Mouse (Mus musculus): ENCODE results near the gene Gja8. TPM values are rescaled to one million over a fixed set of nuclear protein-coding genes. Genes with fewer than 3 reads are reported as not detected.

The Gja8 gene
- total RNA-seq (2018; cell fraction: chromatin; rRNA removed): not detected
- total RNA-seq (2018; cell fraction: cytosol; rRNA removed): not detected
- total RNA-seq (2018; cell fraction: nucleus; rRNA removed): not detected
- polyA plus RNA-seq (2018): not detected in 3 replicates

DNA sequence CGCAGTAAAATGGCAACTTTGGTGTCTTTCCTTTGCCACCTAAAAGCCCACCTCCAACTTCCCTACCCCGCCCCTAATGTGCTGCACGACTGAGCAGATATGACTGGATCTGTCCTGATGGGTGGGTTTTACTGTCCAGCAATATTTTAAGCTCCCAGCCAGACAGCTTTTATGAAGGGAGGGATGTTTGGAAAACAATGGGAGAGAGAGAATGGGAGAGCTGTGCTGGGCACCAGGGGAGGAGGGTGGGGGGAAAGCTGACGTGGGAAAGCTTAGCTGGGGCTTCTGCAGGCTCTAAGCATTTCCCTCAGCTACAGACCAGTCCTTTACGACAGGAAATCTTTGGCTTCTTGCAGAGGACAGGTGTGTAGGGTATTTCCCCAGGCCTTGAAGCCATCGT lies at the start of gene Gja8:
TSS of gene Gja8 (minus strand) at position 101 of the 400 bp plus-strand sequence.
- H3K36me3 ChIP-seq (ENCODE audit: inconsistent target): no peaks in the 10 kb centered on the region
- H3K79me2 ChIP-seq (ENCODE audit: inconsistent target): no peaks in the 10 kb centered on the region
- WGBS (ENCODE audit: missing documents): 65% methylated on average over 6 of the region's 6 CpGs
- no peak within 1 kb of the TSS for H3K27ac ChIP-seq
- H3K4me3 ChIP-seq (ENCODE audit: inconsistent target): no peak within 1 kb of the TSS

- Histone ChIP-seq H3K36me3 (ENCODE audit: inconsistent target) (no peaks in the 10 kb centered on the region), H3K4me3 (ENCODE audit: inconsistent target) (no peak overlapping the region), H3K79me2 (ENCODE audit: inconsistent target) (no peaks in the 10 kb centered on the region), H3K27ac (no peak overlapping the region)
- 92% methylated on average over 7 of the region's 7 CpGs for WGBS (ENCODE audit: missing documents)
These were observed 48.6 kb upstream of the Gja8 start for GRCm38 (mm10) chr3:96974467-96974866.

GRCm38 (mm10) chr3:96970986-96971385 lies 45.2 kb upstream of the Gja8 start:
- Histone ChIP-seq H3K79me2 (ENCODE audit: inconsistent target) (no peaks in the 10 kb centered on the region), H3K36me3 (ENCODE audit: inconsistent target) (no peaks in the 10 kb centered on the region), H3K4me3 (ENCODE audit: inconsistent target) (no peak overlapping the region), H3K27ac (no peak overlapping the region)
- 57% methylated on average over 7 of the region's 7 CpGs for WGBS (ENCODE audit: missing documents)

GRCm38 (mm10) chr3:96963088-96964034 lies 37.5 kb upstream of the Gja8 start:
- WGBS (ENCODE audit: missing documents): 87% methylated on average over 12 of the region's 12 CpGs
- H3K36me3 ChIP-seq (ENCODE audit: inconsistent target): no peaks in the 10 kb centered on the region
- no peak overlapping the region for H3K4me3 ChIP-seq (ENCODE audit: inconsistent target)
- H3K27ac ChIP-seq: no peak overlapping the region
- H3K79me2 ChIP-seq (ENCODE audit: inconsistent target): no peaks in the 10 kb centered on the region

- Histone ChIP-seq H3K36me3 (ENCODE audit: inconsistent target) (no peaks in the 10 kb centered on the region), H3K4me3 (ENCODE audit: inconsistent target) (no peak overlapping the region), H3K27ac (no peak overlapping the region), H3K79me2 (ENCODE audit: inconsistent target) (no peaks in the 10 kb centered on the region)
- 3% methylated on average over 8 of the region's 8 CpGs for WGBS (ENCODE audit: missing documents)
These were observed 34.8 kb upstream of the Gja8 start for GRCm38 (mm10) chr3:96960597-96960996.

DNA sequence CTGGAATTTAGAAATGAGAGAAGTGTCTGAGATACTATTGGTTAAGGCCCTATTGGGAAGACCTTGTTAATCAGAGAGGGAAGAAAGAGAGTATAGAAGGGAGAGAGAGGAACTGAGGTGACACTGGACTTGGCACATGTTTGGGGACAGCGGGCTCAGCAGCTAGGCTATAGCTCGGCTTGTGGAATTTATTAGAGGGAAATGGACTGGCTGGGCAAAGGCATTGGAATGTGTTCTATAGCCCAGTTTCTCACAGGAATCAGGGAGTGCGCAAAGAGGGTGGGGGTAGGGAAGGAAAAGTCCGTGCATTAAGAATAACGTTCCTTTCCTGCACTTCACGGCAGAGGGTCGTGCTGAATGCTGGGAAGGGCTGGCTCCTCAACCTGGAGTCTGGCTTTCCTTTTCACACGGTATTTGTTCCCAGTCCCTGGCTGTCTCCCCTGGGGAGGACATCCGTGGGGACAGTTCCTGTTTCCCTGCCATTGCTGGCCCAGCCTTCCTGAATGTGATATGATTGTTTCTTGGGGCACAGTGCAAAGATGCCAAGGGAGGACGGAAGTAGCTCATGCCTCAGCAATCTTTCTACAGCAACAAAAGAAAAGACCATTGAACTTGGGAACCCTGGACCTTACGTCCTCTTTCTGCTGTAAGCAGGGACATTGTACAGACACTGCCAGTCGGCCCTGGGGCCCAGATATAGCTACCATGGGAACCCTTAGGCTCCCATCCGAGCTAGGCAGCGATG lies 27.8 kb upstream of the Gja8 start:
- Histone ChIP-seq H3K36me3 (ENCODE audit: inconsistent target) (no peaks in the 10 kb centered on the region), H3K27ac (no peak overlapping the region)
- WGBS (ENCODE audit: missing documents): 63% methylated on average over 14 of the region's 14 CpGs

DNA sequence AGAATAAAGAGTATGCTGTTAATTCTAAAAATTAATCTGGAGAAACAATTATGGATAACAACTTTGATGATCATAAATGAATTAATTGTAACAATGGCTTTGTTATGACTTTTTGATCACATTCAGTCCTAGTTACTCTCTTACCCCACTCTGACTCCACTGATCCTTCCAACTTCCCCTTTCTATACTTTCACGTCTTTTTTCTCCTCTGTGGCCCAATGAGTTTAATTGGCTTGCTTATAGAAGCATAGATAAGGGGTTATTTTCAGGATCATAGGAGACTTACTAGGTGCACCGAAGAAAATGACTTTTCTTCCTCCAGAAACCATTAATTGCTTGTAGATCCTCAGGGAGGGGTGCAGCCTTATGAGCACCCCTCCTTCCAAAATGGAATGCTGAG lies 16.9 kb upstream of the Gja8 start:
- Histone ChIP-seq H3K36me3 (ENCODE audit: inconsistent target) (no peaks in the 10 kb centered on the region), H3K27ac (no peak overlapping the region), H3K79me2 (ENCODE audit: inconsistent target) (no peaks in the 10 kb centered on the region), H3K4me3 (ENCODE audit: inconsistent target) (no peak overlapping the region)
- WGBS (ENCODE audit: missing documents): 35% methylated on average over 2 of the region's 2 CpGs

More for the DNA sequence above, 27.8 kb upstream of the Gja8 start:
- Histone ChIP-seq H3K79me2 (ENCODE audit: inconsistent target) (no peaks in the 10 kb centered on the region), H3K4me3 (ENCODE audit: inconsistent target) (no peak overlapping the region)

DNA sequence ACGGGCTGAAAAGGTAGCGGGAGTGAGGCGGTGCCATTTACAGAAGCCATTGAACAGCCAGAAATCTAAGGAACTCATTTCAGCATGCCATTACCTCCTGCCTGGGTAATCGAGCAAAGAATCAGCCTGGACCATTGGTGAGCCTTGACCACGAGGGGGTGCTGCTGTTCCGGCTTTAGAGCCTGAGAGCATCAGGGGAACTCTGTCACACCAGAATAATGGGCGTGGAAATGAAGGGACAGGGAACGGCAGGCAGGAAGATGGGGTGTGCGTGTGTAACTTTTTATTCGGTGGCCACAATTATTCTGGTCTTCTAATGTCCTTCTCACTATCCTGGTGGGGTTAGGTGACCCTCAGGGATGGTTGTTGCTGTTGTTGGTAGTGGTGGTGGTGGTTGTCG lies 12.9 kb upstream of the Gja8 start:
- 11% methylated on average over 11 of the region's 11 CpGs for WGBS (ENCODE audit: missing documents)
- Histone ChIP-seq H3K79me2 (ENCODE audit: inconsistent target) (no peaks in the 10 kb centered on the region), H3K27ac (no peak overlapping the region), H3K4me3 (ENCODE audit: inconsistent target) (no peak overlapping the region), H3K36me3 (ENCODE audit: inconsistent target) (no peaks in the 10 kb centered on the region)

- no peaks in the 10 kb centered on the region for H3K79me2 ChIP-seq (ENCODE audit: inconsistent target)
- H3K36me3 ChIP-seq (ENCODE audit: inconsistent target): no peaks in the 10 kb centered on the region
- 50% methylated on average over 5 of the region's 5 CpGs for WGBS (ENCODE audit: missing documents)
- H3K27ac ChIP-seq: no peak overlapping the region
- no peak overlapping the region for H3K4me3 ChIP-seq (ENCODE audit: inconsistent target)
These were observed 11.8 kb upstream of the Gja8 start for GRCm38 (mm10) chr3:96937606-96938005.

GRCm38 (mm10) chr3:96936241-96936640 lies 10.4 kb upstream of the Gja8 start:
- 7% methylated on average over 6 of the region's 6 CpGs for WGBS (ENCODE audit: missing documents)
- Histone ChIP-seq H3K36me3 (ENCODE audit: inconsistent target) (no peaks in the 10 kb centered on the region), H3K79me2 (ENCODE audit: inconsistent target) (no peaks in the 10 kb centered on the region), H3K27ac (no peak overlapping the region), H3K4me3 (ENCODE audit: inconsistent target) (no peak overlapping the region)

GRCm38 (mm10) chr3:96931261-96931681 lies 5.5 kb upstream of the Gja8 start:
- Histone ChIP-seq H3K36me3 (ENCODE audit: inconsistent target) (no peaks in the 10 kb centered on the region), H3K79me2 (ENCODE audit: inconsistent target) (no peaks in the 10 kb centered on the region), H3K27ac (no peak overlapping the region), H3K4me3 (ENCODE audit: inconsistent target) (no peak overlapping the region)
- WGBS (ENCODE audit: missing documents): 73% methylated on average over 5 of the region's 5 CpGs

DNA sequence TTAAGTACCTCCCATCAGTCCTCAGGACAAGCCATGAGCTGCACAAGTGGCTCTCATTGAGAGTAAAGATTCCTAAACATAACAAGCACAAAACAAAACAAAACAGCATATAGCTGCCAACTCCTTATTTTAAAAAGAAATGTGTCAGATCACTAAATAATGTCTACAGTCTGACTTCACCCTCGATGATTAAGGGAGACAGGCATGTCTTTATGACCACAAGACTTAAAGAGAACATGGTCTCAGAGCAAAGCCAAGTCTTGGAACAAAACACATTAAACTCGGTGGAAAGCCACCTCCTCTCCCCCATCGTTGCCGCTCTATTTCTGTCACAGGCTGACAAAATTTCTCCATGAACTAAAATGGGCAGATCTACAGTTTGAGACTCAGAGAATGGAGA lies 1.2 kb downstream of the Gja8 start:
- Histone ChIP-seq H3K79me2 (ENCODE audit: inconsistent target) (no peaks in the 10 kb centered on the region), H3K36me3 (ENCODE audit: inconsistent target) (no peaks in the 10 kb centered on the region), H3K27ac (no peak overlapping the region), H3K4me3 (ENCODE audit: inconsistent target) (no peak overlapping the region)
- 82% methylated on average over 4 of the region's 4 CpGs for WGBS (ENCODE audit: missing documents)

DNA sequence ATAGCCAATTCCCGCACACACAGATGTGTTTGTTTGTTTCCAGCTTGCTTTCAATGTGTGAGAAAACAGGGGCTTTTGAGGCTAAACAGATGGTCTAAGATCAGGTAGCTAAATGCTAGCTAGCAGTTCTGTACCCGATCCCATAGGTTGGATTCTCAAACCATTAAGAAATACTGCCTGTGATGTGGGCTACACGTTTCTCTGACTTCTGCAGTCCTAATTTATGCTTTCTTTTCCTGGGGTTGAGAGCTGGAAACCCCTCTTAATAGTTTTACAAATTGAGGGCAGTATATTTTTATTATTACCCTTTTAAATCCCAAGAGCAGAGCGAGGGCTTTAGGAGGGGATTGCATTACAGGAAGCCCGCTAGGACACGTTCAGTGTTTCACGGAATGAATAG lies 4.8 kb downstream of the Gja8 start:
- no peak overlapping the region for H3K4me3 ChIP-seq (ENCODE audit: inconsistent target)
- WGBS (ENCODE audit: missing documents): 70% methylated on average over 7 of the region's 7 CpGs
- no peak overlapping the region for H3K27ac ChIP-seq
- H3K36me3 ChIP-seq (ENCODE audit: inconsistent target): no peaks in the 10 kb centered on the region
- H3K79me2 ChIP-seq (ENCODE audit: inconsistent target): no peaks in the 10 kb centered on the region

GRCm38 (mm10) chr3:96905592-96905991 lies 20.2 kb downstream of the Gja8 start:
- Histone ChIP-seq H3K4me3 (ENCODE audit: inconsistent target) (peak overlapping the region; percentile 74), H3K79me2 (ENCODE audit: inconsistent target) (peaks cover 36% of the 10 kb centered on the region; the same call in 1 of the 2 replicates), H3K36me3 (ENCODE audit: inconsistent target) (no peaks in the 10 kb centered on the region), H3K27ac (peak overlapping the region; percentile 25; the same call in 1 of the 2 replicates)
- 47% methylated on average over 9 of the region's 9 CpGs for WGBS (ENCODE audit: missing documents)
